Mouse (Mus musculus) thymus, adult 2 months (tissue): ENCODE data around the gene Hist1h2bq. TPM values are rescaled to one million over a fixed set of nuclear protein-coding genes. Genes with fewer than 3 reads are reported as not detected.
"Not testable (repeated sequence)": the region's sequence is repeated elsewhere in the genome, so short reads cannot be mapped to it uniquely, and the experiment has no call there.

Experiments
- DNase-seq: peaks from one replicate; pipeline ENCODE4 v3.0.0; 2021
- H3K27ac ChIP-seq: fragments of 200-500 bp; 2 replicates; pipeline ENCODE4 v1.5.1; 2012; ENCODE audit warnings: low read length, control low read depth; ENCODE audit not compliant: control insufficient read depth, insufficient read depth
- H3K27me3 ChIP-seq: fragments of 200-500 bp; 2 replicates; pipeline ENCODE4 v1.6.1; 2012; ENCODE audit warnings: mild to moderate bottlenecking, low read length, moderate library complexity, mixed read lengths; ENCODE audit not compliant: control insufficient read depth, insufficient read depth
- H3K36me3 ChIP-seq: fragments of 200-500 bp; 2 replicates; pipeline ENCODE4 v1.6.1; 2012; ENCODE audit warnings: mild to moderate bottlenecking, low read length, moderate library complexity; ENCODE audit not compliant: control insufficient read depth, insufficient read depth
- H3K4me1 ChIP-seq: fragments of 200-500 bp; replicated peaks from 2 replicates; pipeline ENCODE4 v1.6.1; 2012; ENCODE audit warnings: low read length; ENCODE audit not compliant: control insufficient read depth, insufficient read depth
- H3K4me3 ChIP-seq: fragments of 200-500 bp; 2 replicates; pipeline ENCODE4 v1.5.1; 2012; ENCODE audit warnings: mild to moderate bottlenecking, low read length, control low read depth, moderate library complexity; ENCODE audit not compliant: control insufficient read depth, insufficient read depth
- CTCF ChIP-seq: fragments of 200-500 bp; IDR thresholded peaks from 2 replicates; pipeline ENCODE4 v1.5.1; 2012; ENCODE audit warnings: mild to moderate bottlenecking, control low read depth, low read length, moderate library complexity, borderline replicate concordance; ENCODE audit not compliant: control insufficient read depth, poor library complexity, insufficient read depth; ENCODE audit errors: extremely low read depth
- POLR2A ChIP-seq: fragments of 200-500 bp; IDR thresholded peaks from 2 replicates; pipeline ENCODE4 v1.6.1; 2012; ENCODE audit warnings: mild to moderate bottlenecking, low read length, control low read depth, moderate library complexity; ENCODE audit not compliant: control insufficient read depth, poor library complexity, insufficient read depth; ENCODE audit errors: extremely low read depth
- WGBS: fragments of 180-500 bp; shearing (Covaris S2); methylation state at CpG from one replicate; pipeline ENCODE4 v1.1.7; 2018; 5-methylcytosine and 5-hydroxymethylcytosine counted together
- polyA plus RNA-seq: library from polyadenylated mRNA; depleted of rRNA; stranded (reverse); fragments of >200 nt; gene quantifications from 2 replicates; pipeline ENCODE4 v1.2.3, GENCODE M21; 2012

The Hist1h2bq gene
- polyA plus RNA-seq, 1 experiment: 200 TPM

DNA sequence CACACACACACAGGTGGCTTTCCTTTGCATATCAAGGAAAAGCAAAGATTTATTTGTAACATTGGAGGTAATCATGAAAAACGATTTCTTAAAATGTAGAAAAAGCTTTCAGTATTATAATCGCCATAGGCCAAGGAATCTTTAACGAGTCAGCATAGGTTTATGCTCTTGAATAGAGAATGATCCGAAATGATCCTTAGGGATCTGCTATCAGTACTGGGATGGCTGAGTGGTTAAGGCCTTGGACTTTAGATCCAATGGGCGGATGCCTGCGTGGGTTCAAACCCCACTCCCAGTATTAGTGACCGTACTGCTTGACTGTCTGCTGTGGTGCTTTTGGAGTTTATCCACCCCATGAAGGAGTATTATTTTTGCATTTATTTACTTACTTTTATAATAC lies 14.4 kb downstream of the Hist1h2bq start:
- DNase-seq: no peak
- H3K27me3 ChIP-seq: no peaks in the 10 kb centered on the region
- H3K27ac ChIP-seq: no peak overlapping the region
- H3K4me3 ChIP-seq: no peak overlapping the region
- H3K4me1 ChIP-seq: no peaks in the 10 kb centered on the region
- 95% methylated on average over 7 of the region's 7 CpGs for WGBS
- H3K36me3 ChIP-seq: no peaks in the 10 kb centered on the region
- no peak for TF ChIP-seq CTCF
- no peak for TF ChIP-seq POLR2A

- Histone ChIP-seq H3K36me3 (no peaks in the 10 kb centered on the region), H3K4me1 (no peaks in the 10 kb centered on the region), H3K4me3 (no peak overlapping the region), H3K27ac (no peak overlapping the region), H3K27me3 (no peaks in the 10 kb centered on the region)
- 73% methylated on average over 18 of the region's 18 CpGs for WGBS
- DNase-seq: no peak
- TF ChIP-seq CTCF (no peak), POLR2A (no peak)
Observed at GRCm38 (mm10) chr13:21790601-21791283, 19.3 kb downstream of the Hist1h2bq start.

DNA sequence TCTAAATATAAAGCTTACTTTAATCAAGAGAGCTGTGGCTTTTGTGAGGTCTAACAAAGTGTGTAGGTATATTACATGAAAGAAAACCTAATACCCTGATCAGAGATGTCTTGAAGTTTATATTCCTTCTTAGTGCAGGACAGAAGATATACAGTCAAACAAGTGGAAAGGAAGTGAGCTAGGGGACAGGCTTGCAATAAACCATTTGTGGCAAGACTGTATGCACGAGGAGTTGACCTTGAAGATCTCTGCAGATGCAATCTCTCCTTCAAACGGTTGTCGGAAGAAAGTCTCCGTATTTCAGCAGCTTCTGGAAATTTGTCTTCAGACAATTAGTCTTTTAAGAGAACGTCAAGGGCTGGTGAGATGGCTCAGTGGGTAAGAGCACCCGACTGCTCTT lies 20.1 kb downstream of the Hist1h2bq start:
- DNase-seq: no peak
- no peaks in the 10 kb centered on the region for H3K4me1 ChIP-seq
- H3K27ac ChIP-seq: no peak overlapping the region
- WGBS: 62% methylated on average over 6 of the region's 6 CpGs
- no peaks in the 10 kb centered on the region for H3K27me3 ChIP-seq
- H3K4me3 ChIP-seq: no peak overlapping the region
- H3K36me3 ChIP-seq: no peaks in the 10 kb centered on the region
- no peak for TF ChIP-seq POLR2A
- no peak for TF ChIP-seq CTCF

DNA sequence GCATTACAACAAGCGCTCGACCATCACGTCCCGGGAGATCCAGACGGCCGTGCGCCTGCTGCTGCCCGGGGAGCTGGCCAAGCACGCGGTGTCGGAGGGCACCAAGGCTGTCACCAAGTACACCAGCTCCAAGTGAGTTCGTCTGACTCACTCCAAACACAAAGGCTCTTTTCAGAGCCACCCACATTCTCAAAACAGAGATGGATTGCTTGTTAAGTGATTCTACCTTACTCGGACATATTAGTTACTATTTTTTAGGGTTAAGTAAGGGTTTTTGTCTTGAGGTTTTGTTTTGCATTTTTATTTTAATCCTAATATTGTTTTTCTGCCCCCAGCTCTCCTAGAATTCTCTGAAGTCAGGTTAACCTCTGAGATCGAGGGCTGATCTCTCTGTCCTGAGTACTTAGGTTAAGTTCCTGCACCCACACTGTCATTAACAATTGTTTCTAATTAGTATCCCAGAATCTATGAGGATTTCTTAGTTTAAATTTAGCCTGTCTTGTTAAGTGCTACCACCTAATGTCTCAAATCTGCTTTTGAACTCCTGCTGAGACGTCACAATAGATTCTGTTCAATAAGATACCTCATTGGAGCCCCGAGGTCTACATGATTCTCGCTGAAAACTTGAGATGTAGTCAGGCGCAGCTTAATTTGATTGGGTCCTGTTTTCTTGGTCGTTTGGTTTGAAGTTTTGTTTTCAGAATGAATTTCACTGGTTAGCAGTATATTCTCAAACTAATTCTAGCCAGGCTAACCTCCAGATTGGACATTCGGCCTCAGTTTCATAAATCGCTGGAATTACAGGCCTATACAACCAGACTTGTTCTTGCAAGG lies 22.0 kb downstream of the Hist1h2bq start:
- H3K27me3 ChIP-seq: no peaks in the 10 kb centered on the region
- H3K4me3 ChIP-seq: 0 out of 2 replicates have a peak overlapping the region, but pooled peaks have one; percentile 27
- H3K4me1 ChIP-seq: peaks cover 5% of the 10 kb centered on the region
- peak overlapping the region; percentile 57 for H3K27ac ChIP-seq
- DNase-seq: no peak
- no peak for TF ChIP-seq POLR2A
- TF ChIP-seq CTCF: no peak
- no peaks in the 10 kb centered on the region for H3K36me3 ChIP-seq
- 32% methylated on average over 15 of the region's 21 CpGs for WGBS

DNA sequence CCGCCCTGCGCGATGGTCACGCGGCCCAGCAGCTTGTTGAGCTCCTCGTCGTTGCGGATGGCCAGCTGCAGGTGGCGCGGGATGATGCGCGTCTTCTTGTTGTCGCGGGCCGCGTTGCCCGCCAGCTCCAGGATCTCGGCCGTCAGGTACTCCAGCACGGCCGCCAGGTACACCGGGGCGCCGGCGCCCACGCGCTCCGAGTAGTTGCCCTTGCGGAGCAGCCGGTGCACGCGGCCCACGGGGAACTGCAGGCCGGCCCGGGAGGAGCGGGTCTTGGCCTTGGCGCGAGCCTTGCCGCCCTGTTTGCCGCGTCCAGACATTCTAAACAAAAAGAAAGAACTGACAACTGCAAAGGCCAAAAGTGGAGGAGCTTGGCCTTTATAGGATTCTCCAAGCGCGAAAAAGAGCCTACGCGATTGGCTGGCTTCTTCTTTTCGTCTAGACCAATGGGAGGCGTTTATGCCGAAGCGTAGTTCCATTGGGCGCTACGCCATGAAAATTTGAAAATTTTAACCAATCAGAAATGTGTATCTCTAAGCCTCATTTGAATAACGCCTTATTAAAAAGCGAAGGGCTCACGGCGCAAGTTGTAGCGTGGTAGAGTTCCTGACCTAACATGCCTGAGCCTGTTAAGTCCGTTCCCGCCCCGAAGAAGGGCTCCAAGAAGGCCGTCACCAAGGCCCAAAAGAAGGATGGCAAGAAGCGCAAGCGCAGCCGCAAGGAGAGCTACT lies 22.9 kb downstream of the Hist1h2bq start, which contains the start of the genes Hist1h2an and Hist1h2bp:
Gene Hist1h2an (minus strand): TSS at position 320 of the 731 bp plus-strand sequence.
Gene Hist1h2bp (plus strand): TSS at position 563 of the 731 bp plus-strand sequence.
- DNase-seq: peak; percentile 83
- H3K4me1 ChIP-seq, H3K36me3 ChIP-seq, H3K27me3 ChIP-seq: not testable (repeated sequence)
- Histone ChIP-seq H3K27ac (peak within 1 kb of the TSS; percentile 89), H3K4me3 (peak within 1 kb of the TSS; percentile 55)
- WGBS: under 1% methylated on average over 42 of the region's 63 CpGs

- TF ChIP-seq CTCF (no peak), POLR2A (no peak)
- H3K36me3 ChIP-seq: no peaks in the 10 kb centered on the region
- WGBS: 20% methylated on average over 8 of the region's 8 CpGs
- peak overlapping the region; percentile 47 for H3K4me3 ChIP-seq
- H3K27ac ChIP-seq: peak overlapping the region; percentile 89
- H3K27me3 ChIP-seq: no peaks in the 10 kb centered on the region
- peaks cover 8% of the 10 kb centered on the region for H3K4me1 ChIP-seq
- no peak for DNase-seq
Observed at GRCm38 (mm10) chr13:21786189-21786898, 23.7 kb downstream of the Hist1h2bq start.
